Mouse (Mus musculus) CH12.LX (cell line): Measurements from ENCODE around the gene Gm9958.

ENCODE experiments used
- CTCF ChIP-seq, 2 experiments: IDR thresholded peaks in 1 of 2; conservative IDR thresholded peaks in 1 of 2; 2 replicates each; pipeline ENCODE4 v1.5.1; 2011 to 2012; ENCODE audit warnings: low read depth in 2 of 2, low read length in 2 of 2, improper control_type of control experiment in 1 of 2, inconsistent platforms in 1 of 2, mild to moderate bottlenecking in 1 of 2, moderate library complexity in 1 of 2
- MAFK ChIP-seq: IDR thresholded peaks from 2 replicates; pipeline ENCODE4 v1.6.1; 2011; ENCODE audit warnings: low read length, improper control_type of control experiment; ENCODE audit not compliant: insufficient replicate concordance
- POLR2A ChIP-seq: IDR thresholded peaks from 2 replicates; pipeline ENCODE4 v1.6.1; 2011; ENCODE audit warnings: low read depth, mild to moderate bottlenecking, improper control_type of control experiment, low read length
- USF1 ChIP-seq: IDR thresholded peaks from 2 replicates; pipeline ENCODE4 v1.6.1; 2014; ENCODE audit warnings: low read depth, mild to moderate bottlenecking, inconsistent platforms, low read length, improper control_type of control experiment
- ZC3H11A ChIP-seq: IDR thresholded peaks from 2 replicates; pipeline ENCODE4 v1.6.1; 2012; ENCODE audit warnings: low read depth, mild to moderate bottlenecking, inconsistent platforms, low read length, improper control_type of control experiment

GRCm38 (mm10) chr5:90353552-90354317 lies 13.3 kb upstream of the Gm9958 start:
- TF ChIP-seq USF1 (no peak), ZC3H11A (no peak), MAFK (no peak), POLR2A (no peak), CTCF (conservative IDR thresholded peaks at IDR 0.05 in 1 of 2, IDR thresholded peaks at IDR 0.05 in 1 of 2; ENCODE audit: low read depth in 2 of 2, low read length in 2 of 2) (no peak)
